Mouse (Mus musculus) testis, adult 2 months (tissue): ENCODE data around the gene Ccdc43. TPM values are rescaled to one million over a fixed set of nuclear protein-coding genes. Genes with fewer than 3 reads are reported as not detected.

Experiments
- H3K27ac ChIP-seq: fragments of 200-500 bp; 2 replicates; pipeline ENCODE4 v1.5.1; 2012; ENCODE audit warnings: low read depth, low read length; ENCODE audit not compliant: control insufficient read depth, insufficient read depth
- H3K27me3 ChIP-seq: fragments of 200-500 bp; 2 replicates; pipeline ENCODE4 v1.6.1; 2012; ENCODE audit warnings: mild to moderate bottlenecking, low read length, moderate library complexity; ENCODE audit not compliant: control insufficient read depth, insufficient read depth
- H3K36me3 ChIP-seq: fragments of 200-500 bp; 2 replicates; pipeline ENCODE4 v1.6.1; 2012; ENCODE audit warnings: mild to moderate bottlenecking, low read length; ENCODE audit not compliant: control insufficient read depth, insufficient read depth
- H3K4me1 ChIP-seq: fragments of 200-500 bp; 2 replicates; pipeline ENCODE4 v1.6.1; 2012; ENCODE audit warnings: low read length; ENCODE audit not compliant: control insufficient read depth, insufficient read depth
- H3K4me3 ChIP-seq: fragments of 200-500 bp; 2 replicates; pipeline ENCODE4 v1.5.1; 2012; ENCODE audit warnings: low read depth, mild to moderate bottlenecking, low read length, moderate library complexity, mixed read lengths; ENCODE audit not compliant: control insufficient read depth
- CTCF ChIP-seq: fragments of 200-500 bp; IDR thresholded peaks from 2 replicates; pipeline ENCODE4 v1.5.1; 2012; ENCODE audit warnings: low read depth, mild to moderate bottlenecking, inconsistent platforms, low read length, moderate library complexity; ENCODE audit not compliant: control insufficient read depth, insufficient read depth, insufficient replicate concordance
- POLR2A ChIP-seq: fragments of 200-500 bp; IDR thresholded peaks from 2 replicates; pipeline ENCODE4 v1.6.1; 2012; ENCODE audit warnings: low read depth, mild to moderate bottlenecking, inconsistent platforms, low read length, moderate library complexity; ENCODE audit not compliant: control insufficient read depth
- polyA plus RNA-seq: library from polyadenylated mRNA; depleted of rRNA; stranded (reverse); fragments of >200 nt; gene quantifications from 2 replicates; pipeline ENCODE4 v1.2.3, GENCODE M21; 2012; rRNA removed

Gene Ccdc43
- 6.7 and 7.4 TPM in 2 replicates for polyA plus RNA-seq

- Histone ChIP-seq H3K27ac (peak within 1 kb of the TSS; percentile 61), H3K27me3 (no peaks in the 10 kb centered on the region), H3K4me3 (peak within 1 kb of the TSS; percentile 91), H3K4me1 (peaks cover 12% of the 10 kb centered on the region), H3K36me3 (no peaks in the 10 kb centered on the region)
- peak; percentile 91 for TF ChIP-seq POLR2A
- no peak for TF ChIP-seq CTCF
Observed at GRCm38 (mm10) chr11:102697338-102698017, at the start of gene Ccdc43. Ccdc43 (minus strand) TSS chr11:102697782.

GRCm38 (mm10) chr11:102744746-102745145, 47.2 kb upstream of the Ccdc43 start:
- no peaks in the 10 kb centered on the region; the same call in 1 of the 2 replicates for H3K4me1 ChIP-seq
- H3K36me3 ChIP-seq, result no peaks in the 10 kb centered on the region
- H3K27ac ChIP-seq, result no peak overlapping the region
- H3K4me3 ChIP-seq, result no peak overlapping the region
- no peaks in the 10 kb centered on the region for H3K27me3 ChIP-seq
- TF ChIP-seq POLR2A (no peak), CTCF (no peak)

GRCm38 (mm10) chr11:102742843-102743242, 45.3 kb upstream of the Ccdc43 start:
- Histone ChIP-seq H3K4me1 (no peaks in the 10 kb centered on the region; the same call in 1 of the 2 replicates), H3K4me3 (no peak overlapping the region), H3K36me3 (no peaks in the 10 kb centered on the region), H3K27ac (no peak overlapping the region), H3K27me3 (no peaks in the 10 kb centered on the region)
- no peak for TF ChIP-seq POLR2A
- TF ChIP-seq CTCF, result no peak

GRCm38 (mm10) chr11:102742066-102742465, 44.5 kb upstream of the Ccdc43 start:
- H3K27me3 ChIP-seq, result no peaks in the 10 kb centered on the region
- TF ChIP-seq CTCF (no peak), POLR2A (no peak)
- H3K4me3 ChIP-seq, result no peak overlapping the region
- no peaks in the 10 kb centered on the region; the same call in 1 of the 2 replicates for H3K4me1 ChIP-seq
- H3K36me3 ChIP-seq, result no peaks in the 10 kb centered on the region
- H3K27ac ChIP-seq, result no peak overlapping the region

GRCm38 (mm10) chr11:102741129-102741950, 43.8 kb upstream of the Ccdc43 start:
- Histone ChIP-seq H3K27ac (no peak overlapping the region), H3K36me3 (no peaks in the 10 kb centered on the region), H3K4me3 (peak overlapping the region; percentile 25), H3K27me3 (no peaks in the 10 kb centered on the region), H3K4me1 (no peaks in the 10 kb centered on the region; the same call in 1 of the 2 replicates)
- TF ChIP-seq CTCF, result no peak
- no peak for TF ChIP-seq POLR2A

GRCm38 (mm10) chr11:102740634-102741033, 43.1 kb upstream of the Ccdc43 start:
- H3K27ac ChIP-seq, result no peak overlapping the region
- no peak overlapping the region for H3K4me3 ChIP-seq
- H3K27me3 ChIP-seq, result no peaks in the 10 kb centered on the region
- no peaks in the 10 kb centered on the region; the same call in 1 of the 2 replicates for H3K4me1 ChIP-seq
- no peak for TF ChIP-seq CTCF
- TF ChIP-seq POLR2A, result no peak
- H3K36me3 ChIP-seq, result no peaks in the 10 kb centered on the region

GRCm38 (mm10) chr11:102739278-102739966, 41.8 kb upstream of the Ccdc43 start:
- Histone ChIP-seq H3K4me3 (no peak overlapping the region), H3K27me3 (no peaks in the 10 kb centered on the region), H3K36me3 (no peaks in the 10 kb centered on the region), H3K4me1 (no peaks in the 10 kb centered on the region; the same call in 1 of the 2 replicates), H3K27ac (no peak overlapping the region)
- TF ChIP-seq CTCF (peak; percentile 28; the same call in 1 of the 2 replicates), POLR2A (no peak)
